Mouse (Mus musculus): ENCODE data around the gene Nt5dc1. TPM values are rescaled to one million over a fixed set of nuclear protein-coding genes. Genes with fewer than 3 reads are reported as not detected.
"Not testable (repeated sequence)": the region's sequence is repeated elsewhere in the genome, so short reads cannot be mapped to it uniquely, and the experiment has no call there.

The Nt5dc1 gene
- polyA plus RNA-seq, 1 experiment from 2014 or later: 6.2 TPM

DNA sequence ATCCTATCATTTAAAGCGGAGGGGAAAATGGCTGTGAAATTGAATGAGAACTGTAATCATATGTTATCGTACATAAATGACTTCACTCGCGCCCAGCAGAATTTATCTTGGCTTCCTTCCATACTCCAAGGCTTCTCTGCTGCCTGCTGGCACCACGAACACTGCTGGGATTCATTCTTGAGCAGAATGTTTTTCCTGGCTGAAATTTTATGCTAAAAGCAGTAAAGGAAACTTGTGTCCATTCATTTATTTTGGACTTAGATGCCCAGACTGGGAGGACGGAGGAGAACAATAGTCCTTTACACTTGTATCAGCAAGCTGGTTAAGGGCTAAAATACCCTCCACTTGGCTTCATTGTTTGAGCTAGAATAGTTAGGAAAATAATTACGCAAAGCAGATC, 146.7 kb downstream of the Nt5dc1 start:
- Histone ChIP-seq H3K4me1 (ENCODE audit: control insufficient read depth, low read depth, low read length) (no peaks in the 10 kb centered on the region), H3K27me3 (ENCODE audit: control insufficient read depth, insufficient read depth, low read depth, low read length) (no peaks in the 10 kb centered on the region), H3K9ac (ENCODE audit: low read depth, low read length) (no peak overlapping the region), H3K4me3 (ENCODE audit: low read depth, low read length) (no peak overlapping the region), H3K27ac (ENCODE audit: low read length) (no peak overlapping the region), H3K9me3 (replicated peaks; ENCODE audit: control insufficient read depth, low read length) (no peaks in the 10 kb centered on the region), H3K36me3 (ENCODE audit: control insufficient read depth, insufficient read depth) (no peaks in the 10 kb centered on the region), H3K4me2 (ENCODE audit: low read depth, low read length) (no peak overlapping the region)
- 64% methylated on average over 7 of the region's 7 CpGs for WGBS (ENCODE audit: insufficient replicate concordance)
- no peak for ATAC-seq (ENCODE audit: low read depth)

- Histone ChIP-seq H3K9ac (ENCODE audit: low read depth, low read length) (no peak overlapping the region), H3K9me3 (replicated peaks; ENCODE audit: control insufficient read depth, low read length) (no peaks in the 10 kb centered on the region), H3K27me3 (ENCODE audit: control insufficient read depth, insufficient read depth, low read depth, low read length) (no peaks in the 10 kb centered on the region), H3K4me2 (ENCODE audit: low read depth, low read length) (no peak overlapping the region), H3K27ac (ENCODE audit: low read length) (no peak overlapping the region), H3K36me3 (ENCODE audit: control insufficient read depth, insufficient read depth) (no peaks in the 10 kb centered on the region), H3K4me1 (ENCODE audit: control insufficient read depth, low read depth, low read length) (no peaks in the 10 kb centered on the region), H3K4me3 (ENCODE audit: low read depth, low read length) (no peak overlapping the region)
- WGBS (ENCODE audit: insufficient replicate concordance): 52% methylated on average over 5 of the region's 5 CpGs
- no peak for ATAC-seq (ENCODE audit: low read depth)
Measured at GRCm38 (mm10) chr10:34267312-34268070, 150.9 kb downstream of the Nt5dc1 start.

DNA sequence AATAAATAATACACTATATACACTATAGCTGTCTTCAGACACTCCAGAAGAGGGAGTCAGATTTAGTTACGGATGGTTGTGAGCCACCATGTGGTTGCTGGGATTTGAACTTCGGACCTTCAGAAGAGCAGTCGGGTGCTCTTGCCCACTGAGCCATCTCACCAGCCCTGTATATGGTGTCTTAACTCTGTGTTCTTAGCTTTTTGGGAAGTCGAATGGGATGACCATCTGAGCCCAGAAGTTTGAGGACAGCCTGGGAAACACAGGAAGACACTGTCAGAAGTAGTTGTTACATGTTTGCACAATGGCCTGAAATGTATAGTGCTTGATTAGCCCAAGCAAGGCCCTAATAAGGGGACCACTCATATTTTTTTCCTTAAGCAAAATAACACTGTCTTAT, 153.2 kb downstream of the Nt5dc1 start:
- WGBS (ENCODE audit: insufficient replicate concordance): 67% methylated on average over 4 of the region's 4 CpGs
- no peak overlapping the region for H3K9ac ChIP-seq (ENCODE audit: low read depth, low read length)
- no peaks in the 10 kb centered on the region for H3K4me1 ChIP-seq (ENCODE audit: control insufficient read depth, low read depth, low read length)
- no peak for ATAC-seq (ENCODE audit: low read depth)
- H3K27ac ChIP-seq (ENCODE audit: low read length): no peak overlapping the region
- H3K4me2 ChIP-seq (ENCODE audit: low read depth, low read length): no peak overlapping the region
- no peak overlapping the region for H3K4me3 ChIP-seq (ENCODE audit: low read depth, low read length)
- no peaks in the 10 kb centered on the region for H3K27me3 ChIP-seq (ENCODE audit: control insufficient read depth, insufficient read depth, low read depth, low read length)
- H3K36me3 ChIP-seq (ENCODE audit: control insufficient read depth, insufficient read depth): no peaks in the 10 kb centered on the region
- no peaks in the 10 kb centered on the region for H3K9me3 ChIP-seq (replicated peaks; ENCODE audit: control insufficient read depth, low read length)

- not testable (repeated sequence) for H3K9ac ChIP-seq (ENCODE audit: low read depth, low read length); H3K9me3 ChIP-seq (replicated peaks; ENCODE audit: control insufficient read depth, low read length); H3K27ac ChIP-seq (ENCODE audit: low read length); H3K4me2 ChIP-seq (ENCODE audit: low read depth, low read length); H3K4me3 ChIP-seq (ENCODE audit: low read depth, low read length); H3K36me3 ChIP-seq (ENCODE audit: control insufficient read depth, insufficient read depth); H3K27me3 ChIP-seq (ENCODE audit: control insufficient read depth, insufficient read depth, low read depth, low read length); H3K4me1 ChIP-seq (ENCODE audit: control insufficient read depth, low read depth, low read length); ATAC-seq (ENCODE audit: low read depth)
- whole genome bisulfite sequencing (ENCODE audit: insufficient replicate concordance): 71% methylated on average over 9 of the region's 9 CpGs
Measured at GRCm38 (mm10) chr10:34252833-34253232, 165.5 kb downstream of the Nt5dc1 start.

DNA sequence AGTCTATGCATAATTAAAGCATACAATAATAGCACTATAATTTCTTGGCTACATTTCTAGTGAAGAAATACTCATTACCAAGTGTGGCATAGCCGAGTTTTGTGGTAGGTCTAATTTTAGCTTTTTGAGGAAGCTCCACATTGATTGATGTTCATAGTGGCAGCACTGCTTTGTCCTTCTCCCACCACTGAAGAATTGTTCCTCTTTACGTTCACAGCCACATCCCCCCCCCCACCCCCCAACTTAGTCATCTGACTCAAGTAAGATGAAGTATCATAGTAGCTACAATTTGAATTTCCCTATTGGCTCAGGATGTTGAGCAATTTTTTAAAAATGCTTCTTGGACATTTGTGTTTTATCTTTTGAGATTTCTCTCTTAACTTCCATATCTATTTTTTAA, 168.8 kb downstream of the Nt5dc1 start:
- no peak for ATAC-seq (ENCODE audit: low read depth)

GRCm38 (mm10) chr10:34247757-34248156, 170.6 kb downstream of the Nt5dc1 start:
- no peak for ATAC-seq (ENCODE audit: low read depth)
- WGBS (ENCODE audit: insufficient replicate concordance): 45% methylated on average over 3 of the region's 3 CpGs

More for the DNA sequence above, 168.8 kb downstream of the Nt5dc1 start:
- Histone ChIP-seq H3K4me1 (ENCODE audit: control insufficient read depth, low read depth, low read length) (no peaks in the 10 kb centered on the region), H3K27me3 (ENCODE audit: control insufficient read depth, insufficient read depth, low read depth, low read length) (no peaks in the 10 kb centered on the region), H3K27ac (ENCODE audit: low read length) (no peak overlapping the region), H3K4me3 (ENCODE audit: low read depth, low read length) (no peak overlapping the region), H3K4me2 (ENCODE audit: low read depth, low read length) (no peak overlapping the region), H3K9me3 (replicated peaks; ENCODE audit: control insufficient read depth, low read length) (no peaks in the 10 kb centered on the region), H3K36me3 (ENCODE audit: control insufficient read depth, insufficient read depth) (no peaks in the 10 kb centered on the region), H3K9ac (ENCODE audit: low read depth, low read length) (no peak overlapping the region)
- WGBS (ENCODE audit: insufficient replicate concordance): 10% methylated on average over 2 of the region's 2 CpGs

DNA sequence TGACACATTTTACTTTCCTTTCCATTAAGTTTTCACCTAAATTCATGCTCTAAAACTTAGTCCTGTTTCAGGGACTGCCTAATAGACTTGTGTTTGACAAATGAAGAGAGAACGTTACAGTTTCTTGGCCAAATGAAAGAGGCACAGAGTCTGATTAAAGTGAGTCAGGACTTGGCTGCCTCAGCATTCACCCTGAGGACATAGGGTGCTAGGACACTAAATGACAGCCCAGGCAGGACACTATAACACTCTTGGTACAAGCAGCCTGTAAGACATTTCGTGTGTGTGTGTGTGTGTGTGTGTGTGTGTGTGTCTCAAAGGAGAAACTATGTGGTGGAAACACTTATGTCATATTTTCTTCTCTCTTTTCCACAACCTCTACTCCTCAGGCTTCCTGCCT, 172.2 kb downstream of the Nt5dc1 start:
- Histone ChIP-seq H3K27ac (ENCODE audit: low read length) (no peak overlapping the region), H3K4me2 (ENCODE audit: low read depth, low read length) (no peak overlapping the region), H3K27me3 (ENCODE audit: control insufficient read depth, insufficient read depth, low read depth, low read length) (no peaks in the 10 kb centered on the region), H3K4me3 (ENCODE audit: low read depth, low read length) (no peak overlapping the region), H3K9me3 (replicated peaks; ENCODE audit: control insufficient read depth, low read length) (no peaks in the 10 kb centered on the region), H3K36me3 (ENCODE audit: control insufficient read depth, insufficient read depth) (no peaks in the 10 kb centered on the region), H3K9ac (ENCODE audit: low read depth, low read length) (no peak overlapping the region), H3K4me1 (ENCODE audit: control insufficient read depth, low read depth, low read length) (no peaks in the 10 kb centered on the region)
- 46% methylated on average over 2 of the region's 2 CpGs for WGBS (ENCODE audit: insufficient replicate concordance)
- ATAC-seq (ENCODE audit: low read depth): no peak

More at GRCm38 (mm10) chr10:34247757-34248156, 170.6 kb downstream of the Nt5dc1 start:
- Histone ChIP-seq H3K27me3 (ENCODE audit: control insufficient read depth, insufficient read depth, low read depth, low read length) (no peaks in the 10 kb centered on the region), H3K4me3 (ENCODE audit: low read depth, low read length) (no peak overlapping the region), H3K4me2 (ENCODE audit: low read depth, low read length) (no peak overlapping the region), H3K9ac (ENCODE audit: low read depth, low read length) (no peak overlapping the region), H3K27ac (ENCODE audit: low read length) (no peak overlapping the region), H3K36me3 (ENCODE audit: control insufficient read depth, insufficient read depth) (no peaks in the 10 kb centered on the region), H3K4me1 (ENCODE audit: control insufficient read depth, low read depth, low read length) (no peaks in the 10 kb centered on the region), H3K9me3 (replicated peaks; ENCODE audit: control insufficient read depth, low read length) (no peaks in the 10 kb centered on the region)

- H3K4me3 ChIP-seq (ENCODE audit: low read depth, low read length): no peak overlapping the region
- no peaks in the 10 kb centered on the region for H3K27me3 ChIP-seq (ENCODE audit: control insufficient read depth, insufficient read depth, low read depth, low read length)
- no peak for ATAC-seq (ENCODE audit: low read depth)
- no peak overlapping the region for H3K4me2 ChIP-seq (ENCODE audit: low read depth, low read length)
- H3K36me3 ChIP-seq (ENCODE audit: control insufficient read depth, insufficient read depth): no peaks in the 10 kb centered on the region
- H3K9me3 ChIP-seq (replicated peaks; ENCODE audit: control insufficient read depth, low read length): no peaks in the 10 kb centered on the region
- WGBS (ENCODE audit: insufficient replicate concordance): 52% methylated on average over 5 of the region's 5 CpGs
- no peak overlapping the region for H3K9ac ChIP-seq (ENCODE audit: low read depth, low read length)
- H3K4me1 ChIP-seq (ENCODE audit: control insufficient read depth, low read depth, low read length): no peaks in the 10 kb centered on the region
- no peak overlapping the region for H3K27ac ChIP-seq (ENCODE audit: low read length)
Measured at GRCm38 (mm10) chr10:34244745-34245144, 173.6 kb downstream of the Nt5dc1 start.

DNA sequence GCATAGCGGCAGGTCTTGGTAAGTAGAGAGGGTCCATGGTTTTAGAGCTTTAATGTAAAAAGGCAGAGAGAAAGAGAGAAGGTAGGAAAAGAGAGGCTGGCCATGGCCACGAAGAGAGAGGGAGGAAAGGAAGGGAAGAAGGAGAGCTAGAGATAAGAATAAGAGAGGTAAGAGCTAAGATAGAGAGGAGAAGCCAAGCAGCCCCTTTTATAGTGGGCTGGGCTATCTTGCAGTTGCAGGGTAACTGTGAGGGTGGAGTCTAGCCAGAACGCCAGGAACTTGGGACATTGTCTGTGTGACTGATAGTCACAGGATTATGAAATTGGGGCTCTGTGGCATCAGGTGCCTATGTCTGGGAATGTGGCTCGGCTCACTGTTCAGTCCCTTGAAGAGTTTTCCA, 179.8 kb downstream of the Nt5dc1 start:
- Histone ChIP-seq H3K4me3 (ENCODE audit: low read depth, low read length) (no peak overlapping the region), H3K27ac (ENCODE audit: low read length) (no peak overlapping the region), H3K9me3 (replicated peaks; ENCODE audit: control insufficient read depth, low read length) (no peaks in the 10 kb centered on the region), H3K4me2 (ENCODE audit: low read depth, low read length) (peak overlapping the region; percentile 24; the same call in 1 of the 2 replicates), H3K4me1 (ENCODE audit: control insufficient read depth, low read depth, low read length) (peaks cover 10% of the 10 kb centered on the region), H3K27me3 (ENCODE audit: control insufficient read depth, insufficient read depth, low read depth, low read length) (no peaks in the 10 kb centered on the region), H3K36me3 (ENCODE audit: control insufficient read depth, insufficient read depth) (no peaks in the 10 kb centered on the region), H3K9ac (ENCODE audit: low read depth, low read length) (no peak overlapping the region)
- peak; percentile 88 for ATAC-seq (ENCODE audit: low read depth)
- WGBS (ENCODE audit: insufficient replicate concordance): 35% methylated on average over 4 of the region's 4 CpGs
